Mouse (Mus musculus) liver, embryonic 12.5 days (tissue): ENCODE data around the gene Pcdh19. TPM values are rescaled to one million over a fixed set of nuclear protein-coding genes. Genes with fewer than 3 reads are reported as not detected.
A peak's percentile ranks its signal among the peaks of the same experiment; 100 is the strongest.
"Not testable (repeated sequence)": the region's sequence is repeated elsewhere in the genome, so short reads cannot be mapped to it uniquely, and the experiment has no call there.

ENCODE experiments used
- ATAC-seq: fragments of 200-750 bp; cut with Nextera tagmentation; 2 replicates; pipeline ENCODE4 v1.8.0; 2017; ENCODE audit warnings: moderate number of reproducible peaks, mild to moderate bottlenecking, moderate library complexity
- H3K27ac ChIP-seq: fragments of 300-500 bp; sonication (generic); 2 replicates; pipeline ENCODE4 v1.5.1; 2016; ENCODE audit warnings: mild to moderate bottlenecking
- H3K27me3 ChIP-seq: fragments of 300-500 bp; sonication (generic); replicated peaks from 2 replicates; pipeline ENCODE4 v1.6.1; 2016; ENCODE audit warnings: mild to moderate bottlenecking, moderate library complexity
- H3K36me3 ChIP-seq: fragments of 300-500 bp; sonication (generic); 2 replicates; pipeline ENCODE4 v1.6.1; 2016; ENCODE audit warnings: mild to moderate bottlenecking, moderate library complexity
- H3K4me1 ChIP-seq: fragments of 300-500 bp; sonication (generic); 2 replicates; pipeline ENCODE4 v1.6.1; 2016
- H3K4me2 ChIP-seq: fragments of 300-500 bp; sonication (generic); 2 replicates; pipeline ENCODE4 v1.6.1; 2016; ENCODE audit warnings: mild to moderate bottlenecking, moderate library complexity
- H3K4me3 ChIP-seq: fragments of 300-500 bp; sonication (generic); 2 replicates; pipeline ENCODE4 v1.5.1; 2016; ENCODE audit warnings: mild to moderate bottlenecking, moderate library complexity
- H3K9ac ChIP-seq: fragments of 300-500 bp; sonication (generic); 2 replicates; pipeline ENCODE4 v1.6.1; 2016; ENCODE audit warnings: mild to moderate bottlenecking, moderate library complexity
- H3K9me3 ChIP-seq: fragments of 300-500 bp; sonication (generic); replicated peaks from 2 replicates; pipeline ENCODE4 v1.6.1; 2016; ENCODE audit warnings: mild to moderate bottlenecking, moderate library complexity
- WGBS: fragments of 180-500 bp; shearing (Covaris S2); methylation state at CpG from one replicate; pipeline ENCODE4 v1.1.7; 2016; ENCODE audit not compliant: insufficient replicate concordance; 5-methylcytosine and 5-hydroxymethylcytosine counted together
- polyA plus RNA-seq: library from polyadenylated mRNA; unstranded; fragments of >200 nt; fragmentation: Nextera tagmentation; extraction: Ambion mirVana; gene quantifications from 2 replicates; pipeline ENCODE4 v1.2.1, GENCODE M21; 2016

Gene Pcdh19
- polyA plus RNA-seq = 0.14 and 0.21 TPM in 2 replicates

GRCm38 (mm10) chrX:133688840-133689239 lies at the start of gene Pcdh19:
Gene Pcdh19, minus strand, starts transcription at chrX:133688987.
- H3K9me3 ChIP-seq = no peaks in the 10 kb centered on the region; the same call in 1 of the 2 replicates
- peak within 1 kb of the TSS; percentile 43 for H3K4me3 ChIP-seq
- H3K27ac ChIP-seq = no peak within 1 kb of the TSS
- H3K27me3 ChIP-seq = peaks cover 81% of the 10 kb centered on the region
- H3K36me3 ChIP-seq = no peaks in the 10 kb centered on the region
- H3K4me2 ChIP-seq = peak within 1 kb of the TSS; percentile 61
- peak; percentile 83 for ATAC-seq
- H3K9ac ChIP-seq = no peak within 1 kb of the TSS
- WGBS = 25% methylated on average over 16 of the region's 26 CpGs
- H3K4me1 ChIP-seq = no peaks in the 10 kb centered on the region

- H3K36me3 ChIP-seq = no peaks in the 10 kb centered on the region
- H3K4me3 ChIP-seq = no peak overlapping the region
- no peak for ATAC-seq
- H3K4me2 ChIP-seq = no peak overlapping the region
- 81% methylated on average over 2 of the region's 2 CpGs for WGBS
- no peak overlapping the region for H3K27ac ChIP-seq
- no peaks in the 10 kb centered on the region for H3K9me3 ChIP-seq
- H3K27me3 ChIP-seq = no peaks in the 10 kb centered on the region
- H3K4me1 ChIP-seq = no peaks in the 10 kb centered on the region
- no peak overlapping the region for H3K9ac ChIP-seq
These were observed 47.1 kb upstream of the Pcdh19 start for GRCm38 (mm10) chrX:133735871-133736270.

GRCm38 (mm10) chrX:133734984-133735383 lies 46.2 kb upstream of the Pcdh19 start:
- H3K4me1 ChIP-seq = no peaks in the 10 kb centered on the region
- H3K9me3 ChIP-seq = no peaks in the 10 kb centered on the region
- H3K36me3 ChIP-seq = no peaks in the 10 kb centered on the region
- 29% methylated on average over 6 of the region's 6 CpGs for WGBS
- no peak for ATAC-seq
- no peaks in the 10 kb centered on the region for H3K27me3 ChIP-seq
- H3K4me3 ChIP-seq = no peak overlapping the region
- H3K4me2 ChIP-seq = no peak overlapping the region
- no peak overlapping the region for H3K27ac ChIP-seq
- H3K9ac ChIP-seq = no peak overlapping the region

- WGBS = 57% methylated on average over 3 of the region's 3 CpGs
- H3K36me3 ChIP-seq = no peaks in the 10 kb centered on the region
These were observed 32.7 kb upstream of the Pcdh19 start for GRCm38 (mm10) chrX:133721517-133721916.

GRCm38 (mm10) chrX:133710621-133711020 lies 21.8 kb upstream of the Pcdh19 start:
- WGBS = 36% methylated on average over 2 of the region's 2 CpGs
- Histone ChIP-seq H3K4me2 (no peak overlapping the region), H3K9ac (no peak overlapping the region), H3K27ac (no peak overlapping the region), H3K9me3 (no peaks in the 10 kb centered on the region), H3K4me3 (no peak overlapping the region), H3K4me1 (no peaks in the 10 kb centered on the region), H3K36me3 (no peaks in the 10 kb centered on the region), H3K27me3 (no peaks in the 10 kb centered on the region)
- ATAC-seq = no peak

More at GRCm38 (mm10) chrX:133721517-133721916, 32.7 kb upstream of the Pcdh19 start:
- no peak overlapping the region for H3K4me2 ChIP-seq
- H3K27ac ChIP-seq = no peak overlapping the region
- H3K27me3 ChIP-seq = no peaks in the 10 kb centered on the region
- no peak for ATAC-seq
- H3K4me1 ChIP-seq = no peaks in the 10 kb centered on the region
- H3K9ac ChIP-seq = no peak overlapping the region
- no peak overlapping the region for H3K4me3 ChIP-seq
- no peaks in the 10 kb centered on the region for H3K9me3 ChIP-seq

- no peak overlapping the region for H3K27ac ChIP-seq
- H3K4me3 ChIP-seq = no peak overlapping the region
- no peaks in the 10 kb centered on the region for H3K9me3 ChIP-seq
- H3K9ac ChIP-seq = no peak overlapping the region
- H3K36me3 ChIP-seq = no peaks in the 10 kb centered on the region
- no peak overlapping the region for H3K4me2 ChIP-seq
- WGBS = 54% methylated on average over 1 of the region's 1 CpGs
- no peaks in the 10 kb centered on the region for H3K27me3 ChIP-seq
- ATAC-seq = no peak
- no peaks in the 10 kb centered on the region for H3K4me1 ChIP-seq
These were observed 14.1 kb upstream of the Pcdh19 start for GRCm38 (mm10) chrX:133702902-133703301.

- not testable (repeated sequence) for ATAC-seq, H3K4me3 ChIP-seq, H3K27me3 ChIP-seq, H3K9me3 ChIP-seq, H3K9ac ChIP-seq, H3K4me2 ChIP-seq, H3K36me3 ChIP-seq, H3K27ac ChIP-seq, H3K4me1 ChIP-seq
- WGBS = 44% methylated on average over 2 of the region's 4 CpGs
These were observed 9.1 kb upstream of the Pcdh19 start for GRCm38 (mm10) chrX:133697871-133698270.

- 43% methylated on average over 4 of the region's 4 CpGs for WGBS
- Histone ChIP-seq H3K9ac (no peak overlapping the region), H3K4me1 (no peaks in the 10 kb centered on the region), H3K4me3 (no peak overlapping the region), H3K27me3 (peaks cover 5% of the 10 kb centered on the region; the same call in 1 of the 2 replicates), H3K4me2 (no peak overlapping the region), H3K36me3 (no peaks in the 10 kb centered on the region), H3K27ac (no peak overlapping the region), H3K9me3 (no peaks in the 10 kb centered on the region)
- no peak for ATAC-seq
These were observed 7.7 kb upstream of the Pcdh19 start for GRCm38 (mm10) chrX:133696461-133696860.

GRCm38 (mm10) chrX:133693037-133693760 lies 4.4 kb upstream of the Pcdh19 start:
- H3K4me1 ChIP-seq = no peaks in the 10 kb centered on the region
- H3K4me2 ChIP-seq = no peak overlapping the region
- H3K36me3 ChIP-seq = no peaks in the 10 kb centered on the region
- H3K9me3 ChIP-seq = no peaks in the 10 kb centered on the region
- no peak overlapping the region for H3K9ac ChIP-seq
- 55% methylated on average over 5 of the region's 5 CpGs for WGBS
- no peak for ATAC-seq
- H3K27me3 ChIP-seq = peaks cover 37% of the 10 kb centered on the region
- no peak overlapping the region for H3K27ac ChIP-seq
- H3K4me3 ChIP-seq = no peak overlapping the region

- Histone ChIP-seq H3K27ac (no peak overlapping the region), H3K27me3 (peaks cover 45% of the 10 kb centered on the region), H3K9me3 (no peaks in the 10 kb centered on the region; the same call in 1 of the 2 replicates), H3K36me3 (no peaks in the 10 kb centered on the region), H3K4me1 (no peaks in the 10 kb centered on the region), H3K4me3 (no peak overlapping the region), H3K9ac (no peak overlapping the region), H3K4me2 (no peak overlapping the region; the same call in 1 of the 2 replicates)
- WGBS = 25% methylated on average over 2 of the region's 2 CpGs
- ATAC-seq = no peak
These were observed 3.6 kb upstream of the Pcdh19 start for GRCm38 (mm10) chrX:133692392-133692790.

- peaks cover 51% of the 10 kb centered on the region for H3K27me3 ChIP-seq
- no peak overlapping the region for H3K27ac ChIP-seq
- ATAC-seq = no peak
- H3K9me3 ChIP-seq = no peaks in the 10 kb centered on the region; the same call in 1 of the 2 replicates
- H3K4me3 ChIP-seq = peak overlapping the region; percentile 22; the same call in 1 of the 2 replicates
- peak overlapping the region; percentile 34; the same call in 1 of the 2 replicates for H3K4me2 ChIP-seq
- no peaks in the 10 kb centered on the region for H3K4me1 ChIP-seq
- WGBS = 8% methylated on average over 12 of the region's 12 CpGs
- H3K36me3 ChIP-seq = no peaks in the 10 kb centered on the region
- no peak overlapping the region for H3K9ac ChIP-seq
These were observed 3.0 kb upstream of the Pcdh19 start for GRCm38 (mm10) chrX:133691581-133692391.

GRCm38 (mm10) chrX:133690822-133691221 lies 2.0 kb upstream of the Pcdh19 start:
- peak overlapping the region; percentile 34; the same call in 1 of the 2 replicates for H3K4me2 ChIP-seq
- H3K36me3 ChIP-seq = no peaks in the 10 kb centered on the region
- H3K4me3 ChIP-seq = no peak overlapping the region
- H3K27me3 ChIP-seq = peaks cover 61% of the 10 kb centered on the region
- WGBS = 9% methylated on average over 11 of the region's 11 CpGs
- no peaks in the 10 kb centered on the region for H3K4me1 ChIP-seq
- H3K27ac ChIP-seq = no peak overlapping the region
- no peak for ATAC-seq
- no peaks in the 10 kb centered on the region; the same call in 1 of the 2 replicates for H3K9me3 ChIP-seq
- H3K9ac ChIP-seq = no peak overlapping the region
